Mouse (Mus musculus): ENCODE measurements around the gene Erbb3.
"Not testable (repeated sequence)": the region's sequence is repeated elsewhere in the genome, so short reads cannot be mapped to it uniquely, and the experiment has no call there.

DNA sequence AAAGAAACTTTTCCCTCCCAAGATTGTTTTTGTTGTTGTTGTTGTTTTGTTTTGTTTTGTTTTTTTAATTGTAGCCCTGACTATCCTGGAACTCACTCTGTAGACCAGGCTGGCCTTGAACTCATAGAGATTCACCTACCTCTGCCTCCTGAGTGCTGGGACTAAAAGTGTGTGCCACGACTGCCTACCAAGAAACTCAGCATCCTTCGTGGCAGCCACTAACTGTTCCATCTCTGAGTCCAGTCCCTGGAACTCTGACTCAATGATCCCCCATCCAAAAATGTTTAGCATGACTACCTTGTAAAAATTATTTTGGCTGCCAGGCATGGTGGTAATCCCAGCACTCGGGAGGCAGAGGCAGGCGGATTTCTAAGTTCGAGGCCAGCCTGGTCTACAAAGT is 29.7 kb upstream of the Erbb3 start:
- TF ChIP-seq GATA1 (IDR thresholded peaks at IDR 0.05; ENCODE audit: borderline replicate concordance, low read length); FLI1 (IDR thresholded peaks at IDR 0.05; ENCODE audit: low read length): not testable (repeated sequence)

Measured in megakaryocyte, embryonic 14.5 days (primary cell).